Mouse (Mus musculus) heart, postnatal 0 days (tissue): ENCODE results near the gene Cfap77.

ENCODE experiments used
- CTCF ChIP-seq: IDR thresholded peaks from 2 replicates; pipeline ENCODE4 v1.5.1; 2016; ENCODE audit warnings: antibody characterized with exemption, control low read depth, low read depth
- EP300 ChIP-seq: IDR thresholded peaks from 2 replicates; pipeline ENCODE4 v1.6.1; 2016; ENCODE audit warnings: antibody characterized with exemption, low read depth

- TF ChIP-seq CTCF (no peak), EP300 (no peak)
Observed at GRCm38 (mm10) chr2:29065796-29066195, 10.9 kb upstream of the Cfap77 start.
